Comparison of ENCODE assay signal across 29 mouse cellular contexts in genomic region chr4:41648627-41649026, GRCm38 (mm10). TPM values are rescaled to one million over a fixed set of nuclear protein-coding genes. Genes with fewer than 3 reads are reported as not detected.
DNase-seq lines count a peak whose midpoint lies in the region; ATAC-seq lines count a peak whose summit lies in the region.
"Had no signal": no experiment of that assay in that cellular context is flagged by ENCODE, and none has a peak within 500 bp of the region (broad histone marks: within the 10 kb centered on the region; RNA-seq: fewer than 3 reads in every experiment).

No protein-coding gene starts in this region.

- ATAC-seq in liver, embryonic 11.5 days (replicated peaks; ENCODE audit: low FRiP score): peak; percentile 82
- ATAC-seq in liver, embryonic 15.5 days (ENCODE audit: insufficient read depth): peak; percentile 58
- ATAC-seq: inflammation-experienced regulatory T-cells, adult 6 months had no signal

- H3K27me3 ChIP-seq in liver, embryonic 11.5 days (replicated peaks; ENCODE audit: control insufficient read depth, insufficient read depth, low read length): no peaks in the 10 kb centered on the region; the same call in 1 of the 2 replicates
- H3K27me3 ChIP-seq in liver, embryonic 15.5 days: no peaks in the 10 kb centered on the region
- H3K27me3 ChIP-seq: embryonic facial prominence, embryonic 13.5 days; midbrain, embryonic 12.5 days; neural tube, embryonic 13.5 days had no signal

- no peak overlapping the region for H3K4me2 ChIP-seq in liver, embryonic 11.5 days
- peak overlapping the region; percentile 15; the same call in 1 of the 2 replicates for H3K4me2 ChIP-seq in liver, embryonic 15.5 days
- H3K4me2 ChIP-seq: embryonic facial prominence, embryonic 13.5 days; heart, embryonic 12.5 days; hindbrain, embryonic 14.5 days; lung, embryonic 14.5 days; midbrain, embryonic 12.5 days; neural tube, embryonic 13.5 days had no signal

- H3K27ac ChIP-seq in liver, embryonic 11.5 days (ENCODE audit: low read depth, low read length): no peak overlapping the region
- H3K27ac ChIP-seq in liver, embryonic 15.5 days (replicated peaks): no peak overlapping the region
- H3K27ac ChIP-seq: embryonic facial prominence, embryonic 13.5 days; hindbrain, embryonic 14.5 days; midbrain, embryonic 12.5 days; neural tube, embryonic 13.5 days; stomach, postnatal 0 days had no signal

- H3K9me3 ChIP-seq in liver, embryonic 11.5 days (ENCODE audit: control insufficient read depth, low read length): no peaks in the 10 kb centered on the region
- no peaks in the 10 kb centered on the region for H3K9me3 ChIP-seq in liver, embryonic 15.5 days (replicated peaks)
- H3K9me3 ChIP-seq: embryonic facial prominence, embryonic 13.5 days; heart, embryonic 12.5 days; neural tube, embryonic 13.5 days had no signal

- no peak overlapping the region for H3K4me3 ChIP-seq in liver, embryonic 11.5 days (ENCODE audit: low read depth, low read length)
- H3K4me3 ChIP-seq in liver, embryonic 15.5 days (replicated peaks): no peak overlapping the region
- H3K4me3 ChIP-seq: embryonic facial prominence, embryonic 13.5 days; heart, embryonic 12.5 days; midbrain, embryonic 12.5 days; neural tube, embryonic 13.5 days had no signal

- H3K9ac ChIP-seq in liver, embryonic 11.5 days (ENCODE audit: low read depth, low read length): no peak overlapping the region
- no peak overlapping the region for H3K9ac ChIP-seq in liver, embryonic 15.5 days
- H3K9ac ChIP-seq: embryonic facial prominence, embryonic 13.5 days; heart, embryonic 12.5 days; hindbrain, embryonic 14.5 days; lung, embryonic 14.5 days; midbrain, embryonic 12.5 days; neural tube, embryonic 13.5 days had no signal

- WGBS in liver, embryonic 11.5 days: 49% methylated on average over 7 of the region's 7 CpGs
- WGBS in liver, embryonic 15.5 days (ENCODE audit: insufficient replicate concordance): 32% methylated on average over 7 of the region's 7 CpGs

- no peak for DNase-seq in liver, embryonic 11.5 days (ENCODE audit: low spot score)
- no peak for DNase-seq in liver
- peak; percentile 50 for DNase-seq in MEL-GATA-1-ER (ENCODE audit: extremely low read depth, low read depth)
- peak; percentile 38 for DNase-seq in c-Kit-positive CD71-positive TER-119-positive erythroid progenitor cells, embryonic 14.5 days (ENCODE audit: low spot score)
- DNase-seq in heart, adult 18-20 months: no peak
- no peak for DNase-seq in kidney, adult 9 months
- DNase-seq in heart, adult 9 months (ENCODE audit: low spot score in 2 of 2): no peak
- DNase-seq: adrenal gland, postnatal 14 days; B cell, adult 2 months; cerebellum, postnatal 14 days; embryo, embryonic 11 days; gastrocnemius, postnatal 25 days; heart, adult 11 months; heart, postnatal 4 days; kidney, adult 11 months; kidney, postnatal 36 days; left cerebral cortex, postnatal 4 days; lung, embryonic 14.5 days; lung, postnatal 14 days; right cerebral cortex, postnatal 4 days; thymus, postnatal 4 days had no signal

- no peaks in the 10 kb centered on the region for H3K4me1 ChIP-seq in liver, embryonic 11.5 days (replicated peaks; ENCODE audit: control insufficient read depth, insufficient read depth, low read length)
- H3K4me1 ChIP-seq in liver, embryonic 15.5 days (replicated peaks): peaks cover 15% of the 10 kb centered on the region
- H3K4me1 ChIP-seq: heart, embryonic 12.5 days had no signal

- H3K36me3 ChIP-seq in liver, embryonic 11.5 days (ENCODE audit: control insufficient read depth, insufficient read depth, low read length): no peaks in the 10 kb centered on the region
- no peaks in the 10 kb centered on the region for H3K36me3 ChIP-seq in liver, embryonic 15.5 days (replicated peaks)
- H3K36me3 ChIP-seq: embryonic facial prominence, embryonic 13.5 days; heart, embryonic 12.5 days; midbrain, embryonic 12.5 days; neural tube, embryonic 13.5 days had no signal

RNA-seq across cellular contexts. Expression of gene Enho, which starts 8.5 kb away (rescaled TPM):
- polyA plus RNA-seq in liver, embryonic 11.5 days (2014; fragmentation: Nextera tagmentation; extraction: Ambion mirVana): 3.7 and 3.8 TPM in 2 replicates
- 2.3 and 3.3 TPM in 2 replicates for polyA plus RNA-seq in liver, embryonic 15.5 days (2015; fragmentation: Nextera tagmentation; extraction: Ambion mirVana)
- 10 to 100 TPM in 1 of 2 experiments, 1 to 10 TPM in 1; 9.7 to 11.0 TPM for total RNA-seq in heart, adult 18-20 months (2021)
- polyA plus RNA-seq: inflammation-experienced regulatory T-cells, adult 6 months had no signal

RNA-seq across cellular contexts. Expression of gene Cntfr, which starts 48.3 kb away (rescaled TPM):
- polyA plus RNA-seq in liver, embryonic 11.5 days (2014; fragmentation: Nextera tagmentation; extraction: Ambion mirVana): 5.2 and 6.0 TPM in 2 replicates
- polyA plus RNA-seq in liver, embryonic 15.5 days (2015; fragmentation: Nextera tagmentation; extraction: Ambion mirVana): 0.25 and 0.31 TPM in 2 replicates
- 1 to 10 TPM; 3.3 to 4.4 TPM for total RNA-seq in heart, adult 18-20 months (2021)
- polyA plus RNA-seq: inflammation-experienced regulatory T-cells, adult 6 months had no signal

RNA-seq across cellular contexts. Expression of gene Il11ra1, which starts 51.2 kb away (rescaled TPM):
- polyA plus RNA-seq in liver, embryonic 11.5 days (2014; fragmentation: Nextera tagmentation; extraction: Ambion mirVana): 66.8 and 72.9 TPM in 2 replicates
- 36.0 and 43.2 TPM in 2 replicates for polyA plus RNA-seq in liver, embryonic 15.5 days (2015; fragmentation: Nextera tagmentation; extraction: Ambion mirVana)
- total RNA-seq in heart, adult 18-20 months (2021): 100 to 1,000 TPM; 105 TPM

Comparison
In these comparisons a context has a peak if more than half of its experiments do, and no peak if none do; other contexts are left out.
1. DNase-seq: peak in MEL-GATA-1-ER (single experiment) and c-Kit-positive CD71-positive TER-119-positive erythroid progenitor cells, embryonic 14.5 days (single experiment); none in liver, embryonic 11.5 days (single experiment), liver (single experiment), heart, adult 18-20 months (0 of 2), kidney, adult 9 months (single experiment) and heart, adult 9 months (0 of 2).